Mouse (Mus musculus): ENCODE measurements at regions not wholly inside any gene's neighbourhood (a gene's known extent, or its start where the extent isn't known, plus 50 kb on each side); places are given as distances from the start of the nearest gene placed in this dataset.

DNA sequence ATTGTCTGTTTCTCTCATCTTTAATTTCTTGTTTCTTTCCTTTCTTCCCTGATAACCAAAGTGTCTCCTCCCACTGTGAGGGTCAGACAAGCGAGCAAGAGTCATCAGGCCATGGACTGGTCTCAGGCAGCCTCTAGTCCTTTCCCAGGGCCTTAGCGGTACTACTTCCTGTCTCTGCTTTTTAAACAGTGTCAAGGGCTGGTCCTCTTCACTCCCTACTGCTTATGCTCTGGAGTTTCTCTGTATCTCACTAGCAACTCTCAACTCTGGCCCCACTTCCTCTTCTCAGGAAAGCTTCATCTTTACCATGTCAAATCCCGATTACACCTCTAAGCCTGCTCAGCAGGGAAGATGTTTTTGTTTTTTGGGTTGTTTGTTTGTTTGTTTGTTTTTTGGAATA, 124.1 kb downstream of the Pten start:
- H3K4me3 ChIP-seq (replicated peaks; ENCODE audit: insufficient read depth, low read depth, low read length), result no peak overlapping the region
- TF ChIP-seq POLR2A (IDR thresholded peaks at IDR 0.05; ENCODE audit: borderline replicate concordance, insufficient read depth, low read length) (no peak), CTCF (IDR thresholded peaks at IDR 0.05; ENCODE audit: borderline replicate concordance, insufficient read depth, low read depth, low read length) (no peak)
- H3K27ac ChIP-seq (ENCODE audit: insufficient read depth, low read length), result no peak overlapping the region
- H3K4me1 ChIP-seq (ENCODE audit: control insufficient read depth, insufficient read depth, low read length), result no peaks in the 10 kb centered on the region
- H3K27me3 ChIP-seq (ENCODE audit: control insufficient read depth, insufficient read depth, low read length), result no peaks in the 10 kb centered on the region
- whole genome bisulfite sequencing, result 91% methylated on average over 3 of the region's 3 CpGs
- no peak for DNase-seq

GRCm38 (mm10) chr19:32884279-32884678, 127.0 kb downstream of the Pten start:
- WGBS, result 86% methylated on average over 3 of the region's 3 CpGs
- no peak overlapping the region for H3K4me3 ChIP-seq (replicated peaks; ENCODE audit: insufficient read depth, low read depth, low read length)
- TF ChIP-seq POLR2A (IDR thresholded peaks at IDR 0.05; ENCODE audit: borderline replicate concordance, insufficient read depth, low read length) (no peak), CTCF (IDR thresholded peaks at IDR 0.05; ENCODE audit: borderline replicate concordance, insufficient read depth, low read depth, low read length) (no peak)
- H3K27ac ChIP-seq (ENCODE audit: insufficient read depth, low read length), result no peak overlapping the region
- H3K4me1 ChIP-seq (ENCODE audit: control insufficient read depth, insufficient read depth, low read length), result no peaks in the 10 kb centered on the region
- H3K27me3 ChIP-seq (ENCODE audit: control insufficient read depth, insufficient read depth, low read length), result no peaks in the 10 kb centered on the region
- DNase-seq, result no peak

- H3K4me1 ChIP-seq (ENCODE audit: control insufficient read depth, insufficient read depth, low read length), result no peaks in the 10 kb centered on the region
- TF ChIP-seq CTCF (IDR thresholded peaks at IDR 0.05; ENCODE audit: borderline replicate concordance, insufficient read depth, low read depth, low read length) (no peak), POLR2A (IDR thresholded peaks at IDR 0.05; ENCODE audit: borderline replicate concordance, insufficient read depth, low read length) (no peak)
- no peaks in the 10 kb centered on the region for H3K27me3 ChIP-seq (ENCODE audit: control insufficient read depth, insufficient read depth, low read length)
- no peak for DNase-seq
- 19% methylated on average over 12 of the region's 12 CpGs for WGBS
- no peak overlapping the region for H3K27ac ChIP-seq (ENCODE audit: insufficient read depth, low read length)
- no peak overlapping the region for H3K4me3 ChIP-seq (replicated peaks; ENCODE audit: insufficient read depth, low read depth, low read length)
Observed at GRCm38 (mm10) chr19:32885481-32886131, 128.3 kb downstream of the Pten start.

DNA sequence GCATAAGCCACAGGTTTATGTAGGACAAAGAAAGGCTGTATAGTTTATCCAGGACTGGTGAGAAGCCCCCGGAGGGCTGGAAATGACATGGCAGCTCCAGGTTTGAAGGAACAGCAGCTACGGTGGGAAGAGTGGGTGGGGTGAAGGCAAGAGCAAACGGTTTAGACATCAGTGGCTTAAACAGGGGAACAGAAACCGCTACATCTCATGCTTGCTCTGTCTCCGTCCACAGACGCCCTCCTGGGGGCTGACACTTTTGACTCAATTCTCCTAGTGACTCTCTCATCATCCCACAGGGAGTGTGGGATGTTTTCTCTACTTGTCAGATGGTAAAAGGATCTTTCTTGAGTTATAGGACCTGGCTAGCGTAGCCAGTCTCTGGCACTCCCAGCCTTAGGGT, 129.9 kb downstream of the Pten start:
- DNase-seq, result no peak
- WGBS, result 71% methylated on average over 7 of the region's 7 CpGs
- TF ChIP-seq CTCF (IDR thresholded peaks at IDR 0.05; ENCODE audit: borderline replicate concordance, insufficient read depth, low read depth, low read length) (no peak), POLR2A (IDR thresholded peaks at IDR 0.05; ENCODE audit: borderline replicate concordance, insufficient read depth, low read length) (no peak)
- H3K4me1 ChIP-seq (ENCODE audit: control insufficient read depth, insufficient read depth, low read length), result no peaks in the 10 kb centered on the region
- no peak overlapping the region for H3K27ac ChIP-seq (ENCODE audit: insufficient read depth, low read length)
- no peak overlapping the region for H3K4me3 ChIP-seq (replicated peaks; ENCODE audit: insufficient read depth, low read depth, low read length)
- H3K27me3 ChIP-seq (ENCODE audit: control insufficient read depth, insufficient read depth, low read length), result no peaks in the 10 kb centered on the region

GRCm38 (mm10) chr19:32888616-32889305, 131.5 kb downstream of the Pten start:
- Histone ChIP-seq H3K27me3 (ENCODE audit: control insufficient read depth, insufficient read depth, low read length) (no peaks in the 10 kb centered on the region), H3K4me1 (ENCODE audit: control insufficient read depth, insufficient read depth, low read length) (no peaks in the 10 kb centered on the region), H3K27ac (ENCODE audit: insufficient read depth, low read length) (no peak overlapping the region), H3K4me3 (replicated peaks; ENCODE audit: insufficient read depth, low read depth, low read length) (no peak overlapping the region)
- no peak for DNase-seq
- 82% methylated on average over 12 of the region's 12 CpGs for WGBS
- TF ChIP-seq POLR2A (IDR thresholded peaks at IDR 0.05; ENCODE audit: borderline replicate concordance, insufficient read depth, low read length) (no peak), CTCF (IDR thresholded peaks at IDR 0.05; ENCODE audit: borderline replicate concordance, insufficient read depth, low read depth, low read length) (no peak)

- no peak for DNase-seq
- H3K4me3 ChIP-seq (replicated peaks; ENCODE audit: insufficient read depth, low read depth, low read length), result no peak overlapping the region
- 86% methylated on average over 6 of the region's 6 CpGs for WGBS
- H3K27me3 ChIP-seq (ENCODE audit: control insufficient read depth, insufficient read depth, low read length), result no peaks in the 10 kb centered on the region
- H3K27ac ChIP-seq (ENCODE audit: insufficient read depth, low read length), result no peak overlapping the region
- no peaks in the 10 kb centered on the region for H3K4me1 ChIP-seq (ENCODE audit: control insufficient read depth, insufficient read depth, low read length)
- TF ChIP-seq CTCF (IDR thresholded peaks at IDR 0.05; ENCODE audit: borderline replicate concordance, insufficient read depth, low read depth, low read length) (no peak), POLR2A (IDR thresholded peaks at IDR 0.05; ENCODE audit: borderline replicate concordance, insufficient read depth, low read length) (no peak)
Observed at GRCm38 (mm10) chr19:32890801-32891200, 133.5 kb downstream of the Pten start.

DNA sequence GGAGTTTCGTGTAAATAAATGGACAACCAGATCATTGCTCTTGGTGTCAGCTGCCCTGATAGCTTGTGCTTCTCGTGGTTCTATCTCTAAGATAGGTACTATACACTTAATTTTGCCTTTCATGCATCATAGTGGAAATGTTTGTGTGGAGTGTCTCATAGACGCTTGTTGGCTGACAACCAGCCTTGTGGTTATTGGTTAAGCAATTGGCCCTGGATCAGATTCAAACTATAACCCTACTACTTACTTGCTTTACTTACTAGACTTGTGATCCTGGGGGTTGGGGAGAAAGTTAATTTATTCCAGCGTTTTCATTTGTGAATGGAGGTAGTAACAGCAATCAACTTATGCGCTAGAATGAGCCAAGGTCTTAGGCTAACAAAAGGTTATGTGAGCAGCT, 135.2 kb downstream of the Pten start:
- Histone ChIP-seq H3K27me3 (ENCODE audit: control insufficient read depth, insufficient read depth, low read length) (no peaks in the 10 kb centered on the region), H3K27ac (ENCODE audit: insufficient read depth, low read length) (no peak overlapping the region), H3K4me1 (ENCODE audit: control insufficient read depth, insufficient read depth, low read length) (no peaks in the 10 kb centered on the region), H3K4me3 (replicated peaks; ENCODE audit: insufficient read depth, low read depth, low read length) (no peak overlapping the region)
- 84% methylated on average over 5 of the region's 5 CpGs for WGBS
- TF ChIP-seq POLR2A (IDR thresholded peaks at IDR 0.05; ENCODE audit: borderline replicate concordance, insufficient read depth, low read length) (no peak), CTCF (IDR thresholded peaks at IDR 0.05; ENCODE audit: borderline replicate concordance, insufficient read depth, low read depth, low read length) (no peak)
- DNase-seq, result no peak
